Mouse (Mus musculus) yolk sac, embryonic 10.5 days (tissue): ENCODE data around the gene Exph5.
A peak's percentile ranks its signal among the peaks of the same experiment; 100 is the strongest.

Source experiments
- DNase-seq: peaks from one replicate; pipeline ENCODE4 v3.0.0-alpha.2; 2017; ENCODE audit warnings: low spot score

The Exph5 gene

GRCm38 (mm10) chr9:53320894-53321650 is 19.6 kb downstream of the Exph5 start:
- no peak for DNase-seq

- DNase-seq, result no peak
These were observed 20.2 kb downstream of the Exph5 start for GRCm38 (mm10) chr9:53321683-53322082.

- DNase-seq, result no peak
These were observed 22.2 kb downstream of the Exph5 start for GRCm38 (mm10) chr9:53323419-53324251.

GRCm38 (mm10) chr9:53325363-53326090 is 24.1 kb downstream of the Exph5 start:
- DNase-seq, result peak; percentile 49

GRCm38 (mm10) chr9:53328203-53328602 is 26.7 kb downstream of the Exph5 start:
- no peak for DNase-seq

- DNase-seq, result peak; percentile 32
These were observed 28.1 kb downstream of the Exph5 start for GRCm38 (mm10) chr9:53329301-53330206.

GRCm38 (mm10) chr9:53330247-53330646 is 28.8 kb downstream of the Exph5 start:
- DNase-seq, result no peak

GRCm38 (mm10) chr9:53333436-53333835 is 32.0 kb downstream of the Exph5 start:
- no peak for DNase-seq

GRCm38 (mm10) chr9:53335131-53335530 is 33.7 kb downstream of the Exph5 start:
- DNase-seq, result no peak

GRCm38 (mm10) chr9:53339603-53340002 is 38.1 kb downstream of the Exph5 start:
- no peak for DNase-seq

GRCm38 (mm10) chr9:53340328-53340916 is 39.0 kb downstream of the Exph5 start:
- DNase-seq, result peak; percentile 79

GRCm38 (mm10) chr9:53340969-53341368 is 39.5 kb downstream of the Exph5 start:
- DNase-seq, result peak; percentile 76

- DNase-seq, result no peak
These were observed 40.5 kb downstream of the Exph5 start for GRCm38 (mm10) chr9:53341981-53342380.

GRCm38 (mm10) chr9:53344646-53345432 is 43.4 kb downstream of the Exph5 start:
- DNase-seq, result no peak

- DNase-seq, result no peak
These were observed 44.3 kb downstream of the Exph5 start for GRCm38 (mm10) chr9:53345728-53346127.

GRCm38 (mm10) chr9:53346402-53346801 is 44.9 kb downstream of the Exph5 start:
- DNase-seq, result no peak

- DNase-seq, result no peak
These were observed 47.7 kb downstream of the Exph5 start for GRCm38 (mm10) chr9:53349211-53349610.

GRCm38 (mm10) chr9:53350331-53350730 is 48.9 kb downstream of the Exph5 start:
- DNase-seq, result no peak

- DNase-seq, result no peak
These were observed 50.4 kb downstream of the Exph5 start for GRCm38 (mm10) chr9:53351899-53352298.

- no peak for DNase-seq
These were observed 51.7 kb downstream of the Exph5 start for GRCm38 (mm10) chr9:53353161-53353560.
